Mouse (Mus musculus) stomach, postnatal 0 days (tissue): ENCODE results near the gene Mpped1.

ENCODE experiments used
- CTCF ChIP-seq: IDR thresholded peaks from 2 replicates; pipeline ENCODE4 v1.5.1; 2016; ENCODE audit warnings: antibody characterized with exemption, low read depth, mild to moderate bottlenecking, moderate library complexity
- EP300 ChIP-seq: optimal IDR thresholded peaks from 2 replicates; pipeline ENCODE3; 2016; ENCODE audit warnings: antibody characterized with exemption

DNA sequence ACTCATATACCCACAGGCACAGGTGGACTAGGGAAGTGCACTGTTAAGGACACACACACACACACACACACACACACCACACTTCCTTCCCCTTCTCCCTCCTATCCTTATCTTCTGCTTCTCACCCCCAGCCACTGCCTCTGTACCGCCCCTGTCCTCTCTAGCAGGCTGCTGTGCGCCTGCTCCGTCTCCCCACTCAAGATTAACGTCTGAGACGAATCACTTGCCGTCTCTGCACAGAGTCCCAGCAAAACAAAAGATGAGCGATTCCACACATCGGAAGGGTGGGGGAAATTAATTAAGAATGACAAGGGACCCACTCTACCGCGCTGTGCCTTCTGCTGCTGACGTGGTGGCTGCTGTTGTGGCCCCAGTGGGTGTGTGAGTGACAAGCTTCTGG, 66.5 kb downstream of the Mpped1 start:
- TF ChIP-seq EP300 (no peak), CTCF (no peak)
